Mouse (Mus musculus) limb, embryonic 12.5 days (tissue): Measurements from ENCODE around the gene Duox1. TPM values are rescaled to one million over a fixed set of nuclear protein-coding genes. Genes with fewer than 3 reads are reported as not detected.
A peak's percentile ranks its signal among the peaks of the same experiment; 100 is the strongest.

Experiments
- ATAC-seq: fragments of 200-750 bp; cut with Nextera tagmentation; 2 replicates; pipeline ENCODE4 v1.8.0; 2017; ENCODE audit warnings: low read depth, moderate TSS enrichment; ENCODE audit not compliant: insufficient number of reproducible peaks, insufficient read depth, low FRiP score, low TSS enrichment
- H3K27ac ChIP-seq: fragments of 300-500 bp; sonication (generic); 2 replicates; pipeline ENCODE4 v1.5.1; 2016; ENCODE audit warnings: mild to moderate bottlenecking, moderate library complexity
- H3K27me3 ChIP-seq: fragments of 300-500 bp; sonication (generic); 2 replicates; pipeline ENCODE4 v1.6.1; 2016; ENCODE audit warnings: mild to moderate bottlenecking, moderate library complexity
- H3K36me3 ChIP-seq: fragments of 300-500 bp; sonication (generic); 2 replicates; pipeline ENCODE4 v1.6.1; 2016; ENCODE audit warnings: mild to moderate bottlenecking, moderate library complexity
- H3K4me1 ChIP-seq: fragments of 300-500 bp; sonication (generic); replicated peaks from 2 replicates; pipeline ENCODE4 v1.6.1; 2016
- H3K4me2 ChIP-seq: fragments of 300-500 bp; sonication (generic); 2 replicates; pipeline ENCODE4 v1.6.1; 2016; ENCODE audit warnings: mild to moderate bottlenecking, moderate library complexity
- H3K4me3 ChIP-seq: fragments of 300-500 bp; sonication (generic); replicated peaks from 2 replicates; pipeline ENCODE4 v1.5.1; 2016; ENCODE audit warnings: mild to moderate bottlenecking
- H3K9ac ChIP-seq: fragments of 300-500 bp; sonication (generic); replicated peaks from 2 replicates; pipeline ENCODE4 v1.6.1; 2016; ENCODE audit warnings: mild to moderate bottlenecking, moderate library complexity
- H3K9me3 ChIP-seq: fragments of 300-500 bp; sonication (generic); 2 replicates; pipeline ENCODE4 v1.6.1; 2016; ENCODE audit warnings: mild to moderate bottlenecking, moderate library complexity
- WGBS: fragments of 180-500 bp; shearing (Covaris S2); methylation state at CpG from one replicate; pipeline ENCODE4 v1.1.7; 2016; 5-methylcytosine and 5-hydroxymethylcytosine counted together
- polyA plus RNA-seq: library from polyadenylated mRNA; unstranded; fragments of >200 nt; fragmentation: Nextera tagmentation; extraction: Ambion mirVana; gene quantifications from 2 replicates; pipeline ENCODE4 v1.2.1, GENCODE M21; 2016

The Duox1 gene
- polyA plus RNA-seq, 1 experiment from 2014 or later = 0.13 TPM

DNA sequence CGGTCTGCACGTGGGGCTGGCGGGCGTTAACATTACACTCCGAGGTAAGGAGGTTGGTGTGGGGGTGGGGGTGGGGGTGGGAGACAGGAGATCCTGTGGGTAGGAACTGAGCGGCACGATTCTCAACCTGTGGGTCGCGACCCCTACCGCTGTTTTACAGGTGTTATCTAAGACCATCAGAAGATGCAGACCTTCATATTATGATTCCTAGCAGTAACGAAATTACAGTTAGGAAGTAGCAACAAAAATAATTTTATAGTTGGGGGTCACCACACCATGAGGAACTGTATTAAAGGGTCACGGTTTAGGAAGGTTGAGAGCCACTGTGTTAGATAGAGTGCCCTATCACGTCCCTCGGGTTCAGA is 14.8 kb upstream of the Duox1 start:
- Histone ChIP-seq H3K36me3 (no peaks in the 10 kb centered on the region), H3K4me1 (peaks cover 27% of the 10 kb centered on the region), H3K27me3 (peaks cover 99% of the 10 kb centered on the region), H3K9me3 (no peaks in the 10 kb centered on the region), H3K27ac (no peak overlapping the region), H3K9ac (no peak overlapping the region), H3K4me2 (peak overlapping the region; percentile 72), H3K4me3 (no peak overlapping the region)
- 4% methylated on average over 14 of the region's 14 CpGs for WGBS
- ATAC-seq = no peak

- Histone ChIP-seq H3K36me3 (no peaks in the 10 kb centered on the region), H3K9me3 (no peaks in the 10 kb centered on the region), H3K4me1 (peaks cover 27% of the 10 kb centered on the region), H3K9ac (0 out of 2 replicates have a peak overlapping the region, but pooled peaks have one; percentile 27), H3K27ac (no peak overlapping the region), H3K27me3 (peaks cover 99% of the 10 kb centered on the region), H3K4me2 (peak overlapping the region; percentile 72), H3K4me3 (peak overlapping the region; percentile 37)
- no peak for ATAC-seq
- whole genome bisulfite sequencing = under 1% methylated on average over 47 of the region's 48 CpGs
Observed at GRCm38 (mm10) chr2:122301081-122301920, 14.2 kb upstream of the Duox1 start.

DNA sequence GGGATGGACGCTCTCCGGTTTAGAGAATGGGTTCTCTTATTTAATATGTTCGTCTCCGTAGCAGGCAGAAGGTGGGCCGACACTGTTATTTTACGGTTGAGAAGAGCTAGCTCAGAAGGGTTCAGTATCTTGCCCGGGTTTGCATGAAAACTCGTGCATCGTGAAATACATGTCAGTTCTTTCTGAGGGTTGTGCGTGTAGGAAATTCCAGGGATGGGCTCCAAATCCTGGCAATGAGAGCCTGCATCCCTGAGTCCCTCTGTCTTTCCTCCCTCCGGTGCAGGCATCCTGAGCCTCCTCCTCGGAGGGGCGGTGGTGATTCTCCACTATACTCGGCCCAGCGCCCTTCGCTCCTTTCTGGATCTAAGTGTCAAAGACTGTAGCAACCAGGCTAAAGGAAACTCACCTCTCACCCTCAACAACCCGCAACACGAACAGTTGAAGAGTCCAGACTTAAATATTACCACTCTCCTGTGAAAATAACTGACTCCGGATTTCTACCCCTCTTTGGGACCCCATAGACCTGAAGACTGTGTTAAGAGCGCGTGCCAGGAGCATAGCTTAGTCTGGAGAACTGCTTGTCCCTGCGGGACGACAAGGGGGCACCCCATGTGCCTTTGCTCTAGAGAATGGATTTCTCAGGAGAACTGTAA is 13.4 kb upstream of the Duox1 start:
- H3K36me3 ChIP-seq = no peaks in the 10 kb centered on the region
- peaks cover 99% of the 10 kb centered on the region for H3K27me3 ChIP-seq
- 0 out of 2 replicates have a peak overlapping the region, but pooled peaks have one; percentile 27 for H3K9ac ChIP-seq
- peaks cover 27% of the 10 kb centered on the region for H3K4me1 ChIP-seq
- H3K27ac ChIP-seq = no peak overlapping the region
- no peaks in the 10 kb centered on the region for H3K9me3 ChIP-seq
- peak overlapping the region; percentile 37 for H3K4me3 ChIP-seq
- H3K4me2 ChIP-seq = peak overlapping the region; percentile 72
- WGBS = 7% methylated on average over 23 of the region's 23 CpGs
- no peak for ATAC-seq

GRCm38 (mm10) chr2:122302574-122303241 is 12.8 kb upstream of the Duox1 start:
- WGBS = 14% methylated on average over 9 of the region's 9 CpGs
- H3K9me3 ChIP-seq = no peaks in the 10 kb centered on the region
- no peaks in the 10 kb centered on the region for H3K36me3 ChIP-seq
- H3K4me3 ChIP-seq = no peak overlapping the region
- ATAC-seq = no peak; the same call in 1 of the 2 replicates
- peaks cover 98% of the 10 kb centered on the region for H3K27me3 ChIP-seq
- peaks cover 21% of the 10 kb centered on the region for H3K4me1 ChIP-seq
- H3K4me2 ChIP-seq = no peak overlapping the region
- H3K9ac ChIP-seq = no peak overlapping the region
- H3K27ac ChIP-seq = no peak overlapping the region

DNA sequence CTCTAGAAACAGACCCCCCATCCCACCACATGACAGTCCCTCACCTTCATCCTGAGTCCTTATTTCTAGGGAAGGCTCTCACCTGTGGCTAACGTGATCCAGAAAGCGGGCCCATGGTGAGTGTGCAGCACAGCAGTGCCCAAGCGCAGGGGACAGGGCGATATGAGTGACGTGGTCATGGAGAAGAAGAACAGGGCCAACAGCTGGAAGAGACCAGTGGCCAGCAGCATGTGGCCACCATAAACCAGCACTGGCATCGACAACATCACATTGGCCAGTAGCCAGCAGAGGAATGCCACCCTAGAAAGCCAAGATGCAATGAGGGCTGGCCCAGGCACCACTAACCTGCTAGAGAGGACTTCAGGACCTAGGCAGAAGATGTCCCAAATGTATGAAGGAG is 10.9 kb upstream of the Duox1 start:
- Histone ChIP-seq H3K4me3 (no peak overlapping the region), H3K27ac (no peak overlapping the region), H3K27me3 (peaks cover 96% of the 10 kb centered on the region), H3K36me3 (no peaks in the 10 kb centered on the region), H3K4me2 (no peak overlapping the region), H3K4me1 (peaks cover 9% of the 10 kb centered on the region), H3K9me3 (no peaks in the 10 kb centered on the region), H3K9ac (no peak overlapping the region)
- 87% methylated on average over 6 of the region's 6 CpGs for WGBS
- no peak for ATAC-seq

DNA sequence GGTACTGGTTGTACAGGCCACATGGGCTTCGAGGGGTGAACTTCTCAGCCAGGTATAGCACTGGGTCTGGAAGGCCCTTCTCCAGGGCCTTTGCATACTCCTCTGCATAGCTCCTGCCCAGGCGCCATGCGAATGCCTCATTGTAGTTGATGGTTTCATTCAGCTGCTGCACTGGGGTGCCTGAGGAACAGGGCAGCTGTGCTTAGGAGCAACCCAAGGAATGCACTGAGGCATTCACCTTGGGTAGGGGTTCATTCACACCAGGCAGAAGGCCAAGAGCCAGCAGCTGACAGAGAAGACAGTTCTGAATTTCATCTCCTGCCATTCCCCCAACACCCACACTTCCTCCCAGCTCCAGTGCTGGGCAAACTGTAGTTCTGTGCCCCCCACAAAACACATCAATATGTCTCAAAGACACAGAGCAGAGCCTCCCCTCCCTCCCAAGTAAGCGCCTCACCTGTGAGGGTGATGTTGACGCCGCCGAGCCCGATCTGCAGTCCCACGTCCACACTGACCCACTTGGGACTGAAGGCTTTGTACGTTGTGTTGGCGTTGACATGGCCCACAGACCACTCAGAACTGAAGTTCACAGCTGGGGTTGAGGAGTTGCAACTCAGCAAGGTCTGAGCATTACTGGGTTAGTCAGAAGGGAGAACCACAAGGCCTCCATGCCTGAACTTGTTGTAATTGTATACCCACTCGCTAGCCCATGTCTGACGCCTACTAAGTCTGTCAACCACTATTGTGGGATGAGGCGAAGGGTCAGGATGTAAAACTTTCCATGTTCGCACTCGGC is 10.2 kb upstream of the Duox1 start:
- Histone ChIP-seq H3K4me1 (peaks cover 9% of the 10 kb centered on the region), H3K36me3 (no peaks in the 10 kb centered on the region), H3K4me3 (no peak overlapping the region), H3K27ac (no peak overlapping the region), H3K4me2 (no peak overlapping the region), H3K9ac (no peak overlapping the region), H3K9me3 (no peaks in the 10 kb centered on the region), H3K27me3 (peaks cover 93% of the 10 kb centered on the region)
- no peak for ATAC-seq
- 83% methylated on average over 16 of the region's 16 CpGs for WGBS

GRCm38 (mm10) chr2:122306184-122306583 is 9.3 kb upstream of the Duox1 start:
- no peak for ATAC-seq
- peaks cover 92% of the 10 kb centered on the region for H3K27me3 ChIP-seq
- H3K9me3 ChIP-seq = no peaks in the 10 kb centered on the region
- H3K4me1 ChIP-seq = peaks cover 5% of the 10 kb centered on the region
- WGBS = 55% methylated on average over 4 of the region's 4 CpGs
- no peaks in the 10 kb centered on the region for H3K36me3 ChIP-seq
- H3K4me3 ChIP-seq = no peak overlapping the region
- no peak overlapping the region for H3K4me2 ChIP-seq
- no peak overlapping the region for H3K9ac ChIP-seq
- H3K27ac ChIP-seq = no peak overlapping the region

- peaks cover 91% of the 10 kb centered on the region for H3K27me3 ChIP-seq
- no peak for ATAC-seq
Observed at GRCm38 (mm10) chr2:122309647-122310046, 5.8 kb upstream of the Duox1 start.

GRCm38 (mm10) chr2:122311561-122311960 is 3.9 kb upstream of the Duox1 start:
- peaks cover 12% of the 10 kb centered on the region for H3K4me1 ChIP-seq
- no peak overlapping the region for H3K4me2 ChIP-seq
- H3K9ac ChIP-seq = no peak overlapping the region
- H3K4me3 ChIP-seq = no peak overlapping the region
- H3K27me3 ChIP-seq = peaks cover 86% of the 10 kb centered on the region
- no peak for ATAC-seq
- H3K36me3 ChIP-seq = no peaks in the 10 kb centered on the region
- H3K27ac ChIP-seq = no peak overlapping the region
- no peaks in the 10 kb centered on the region for H3K9me3 ChIP-seq
- 59% methylated on average over 2 of the region's 2 CpGs for WGBS

More at GRCm38 (mm10) chr2:122309647-122310046, 5.8 kb upstream of the Duox1 start:
- Histone ChIP-seq H3K4me3 (no peak overlapping the region), H3K9me3 (no peaks in the 10 kb centered on the region), H3K36me3 (no peaks in the 10 kb centered on the region), H3K27ac (no peak overlapping the region), H3K9ac (no peak overlapping the region), H3K4me1 (peaks cover 12% of the 10 kb centered on the region), H3K4me2 (no peak overlapping the region)
- 58% methylated on average over 3 of the region's 3 CpGs for WGBS

- H3K4me1 ChIP-seq = peaks cover 12% of the 10 kb centered on the region
- H3K4me3 ChIP-seq = peak overlapping the region; percentile 27
- H3K27me3 ChIP-seq = peaks cover 81% of the 10 kb centered on the region
- no peak overlapping the region for H3K9ac ChIP-seq
- H3K27ac ChIP-seq = no peak overlapping the region
- peak overlapping the region; percentile 48 for H3K4me2 ChIP-seq
- H3K9me3 ChIP-seq = no peaks in the 10 kb centered on the region
- 5% methylated on average over 27 of the region's 27 CpGs for WGBS
- peak; percentile 66; the same call in 1 of the 2 replicates for ATAC-seq
- H3K36me3 ChIP-seq = no peaks in the 10 kb centered on the region
Observed at GRCm38 (mm10) chr2:122312722-122313417, 2.6 kb upstream of the Duox1 start.
